Mouse (Mus musculus): ENCODE data around the gene Mpped2.

Mpped2 gene

DNA sequence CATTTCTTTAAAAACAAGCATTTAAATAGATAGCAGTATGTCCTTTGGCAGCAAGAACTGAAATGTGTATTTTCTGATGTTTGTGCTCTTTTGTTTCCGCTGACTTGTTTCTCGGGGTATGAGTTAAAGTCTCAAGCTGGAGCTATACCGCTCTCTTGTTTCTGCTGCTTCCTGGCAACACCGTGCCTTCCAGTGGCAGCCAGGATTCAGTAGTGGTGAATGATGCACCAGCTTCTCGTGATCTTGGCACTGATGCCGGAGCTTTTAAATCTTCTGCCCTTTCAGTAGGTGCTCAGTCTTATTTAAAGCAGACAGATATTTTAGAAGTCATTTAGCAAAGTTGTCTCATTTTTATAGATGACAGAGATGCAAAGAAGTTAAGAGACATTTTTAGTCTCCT lies 53.1 kb downstream of the Mpped2 start:
- DNase-seq (ENCODE audit: low spot score in 2 of 2) = no peak

GRCm38 (mm10) chr2:106746905-106747304 lies 53.8 kb downstream of the Mpped2 start:
- DNase-seq (ENCODE audit: low spot score in 2 of 2) = no peak

DNA sequence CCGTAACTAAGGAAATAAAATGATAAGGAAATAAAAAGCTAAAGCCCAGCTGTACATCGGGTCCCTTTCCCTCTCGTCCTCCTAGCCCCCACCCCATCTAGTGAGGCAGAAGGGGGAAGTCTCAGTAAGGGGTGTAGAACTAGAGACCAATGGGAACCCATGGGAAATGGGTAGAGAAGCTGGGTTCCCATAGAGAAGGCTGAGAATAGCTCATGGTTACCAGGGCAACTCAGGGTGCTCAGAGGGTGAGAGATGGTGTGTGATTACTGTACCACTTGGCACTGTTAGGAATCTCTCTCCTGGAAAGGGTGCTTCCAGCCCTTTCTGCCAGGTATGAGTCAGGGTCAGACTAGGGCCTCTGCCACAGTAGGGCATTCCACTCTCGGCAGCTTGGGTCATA lies 54.3 kb downstream of the Mpped2 start:
- no peak for DNase-seq (ENCODE audit: low spot score in 2 of 2)

DNA sequence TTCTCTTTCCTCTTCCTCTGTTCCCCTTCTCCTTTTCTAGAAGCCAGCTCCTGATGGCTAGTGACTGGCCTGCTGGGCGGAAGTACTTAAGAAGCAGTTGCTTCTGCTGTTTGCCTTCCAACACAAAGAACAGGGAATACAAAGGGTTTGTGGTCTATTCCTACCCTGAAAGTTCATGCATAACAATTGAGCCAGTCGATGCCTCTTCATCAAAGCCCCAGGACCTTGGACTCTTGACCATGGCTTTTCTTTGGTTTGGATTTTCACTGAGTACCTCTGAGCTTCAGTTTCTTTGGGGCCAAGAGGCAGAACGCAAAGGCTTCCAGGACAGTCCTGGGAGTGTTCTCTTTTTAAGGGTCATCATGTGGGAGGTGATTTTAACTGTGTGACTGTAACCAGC lies 57.8 kb downstream of the Mpped2 start:
- DNase-seq (ENCODE audit: low spot score in 2 of 2) = no peak

- no peak for DNase-seq (ENCODE audit: low spot score in 2 of 2)
Observed at GRCm38 (mm10) chr2:106753703-106754102, 60.6 kb downstream of the Mpped2 start.

DNA sequence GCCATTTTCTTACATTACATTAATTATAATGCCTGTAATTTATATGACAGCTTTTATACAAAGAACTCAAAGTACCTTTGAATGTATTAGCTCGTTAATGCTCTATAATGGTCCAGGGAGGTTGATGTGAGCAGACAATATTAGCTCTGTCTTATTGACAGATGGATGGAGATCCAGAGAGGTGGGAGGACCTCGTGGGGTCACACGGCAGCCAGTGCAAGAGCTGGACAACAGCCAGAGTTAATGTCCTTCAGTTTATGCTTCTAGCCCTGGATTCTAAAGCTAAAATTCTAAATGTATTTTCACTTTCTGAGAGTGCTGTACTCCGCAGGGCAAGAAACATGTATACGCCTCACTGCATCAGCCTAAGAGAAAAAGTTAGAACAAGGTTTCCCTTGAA lies 61.6 kb downstream of the Mpped2 start:
- DNase-seq (ENCODE audit: low spot score in 2 of 2) = no peak

DNA sequence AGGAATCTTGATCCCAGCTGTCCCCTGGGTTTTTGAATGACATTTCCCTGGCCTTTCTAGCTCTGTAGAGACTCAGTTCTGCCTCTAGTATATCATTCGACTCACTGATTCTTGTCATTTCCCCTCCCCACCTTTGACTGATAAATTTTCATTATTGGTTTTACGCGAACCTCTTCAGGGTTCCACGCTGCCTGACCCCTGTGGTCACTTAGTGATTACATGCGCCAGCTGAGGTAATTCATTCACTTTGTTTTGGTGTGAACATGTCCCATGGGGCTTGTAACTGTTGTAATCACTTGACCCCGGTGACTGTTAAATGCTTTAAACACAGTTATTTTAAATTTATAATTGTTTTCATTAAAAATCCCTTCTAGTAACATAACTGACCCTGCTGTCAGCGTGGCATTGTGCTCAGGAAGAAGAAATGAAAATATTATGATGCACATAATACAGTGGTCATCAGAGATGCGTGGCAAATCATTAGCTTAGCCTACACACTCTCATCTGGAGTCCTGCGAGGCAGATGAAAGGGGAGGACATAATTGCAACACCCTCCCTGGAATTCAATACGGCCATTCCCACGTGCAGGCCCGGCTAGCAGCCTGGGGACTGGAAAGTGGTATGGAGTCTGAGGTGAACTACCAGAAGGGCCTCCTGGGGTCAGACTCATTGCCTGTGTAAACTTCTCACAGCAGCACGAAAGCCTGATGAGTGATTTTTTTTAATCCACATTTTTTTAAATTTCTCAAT lies 63.5 kb downstream of the Mpped2 start:
- no peak for DNase-seq (ENCODE audit: low spot score in 2 of 2)

GRCm38 (mm10) chr2:106762920-106763319 lies 69.9 kb downstream of the Mpped2 start:
- DNase-seq (ENCODE audit: low spot score in 2 of 2) = no peak

- DNase-seq (ENCODE audit: low spot score in 2 of 2) = no peak
Observed at GRCm38 (mm10) chr2:106769236-106769635, 76.2 kb downstream of the Mpped2 start.

DNA sequence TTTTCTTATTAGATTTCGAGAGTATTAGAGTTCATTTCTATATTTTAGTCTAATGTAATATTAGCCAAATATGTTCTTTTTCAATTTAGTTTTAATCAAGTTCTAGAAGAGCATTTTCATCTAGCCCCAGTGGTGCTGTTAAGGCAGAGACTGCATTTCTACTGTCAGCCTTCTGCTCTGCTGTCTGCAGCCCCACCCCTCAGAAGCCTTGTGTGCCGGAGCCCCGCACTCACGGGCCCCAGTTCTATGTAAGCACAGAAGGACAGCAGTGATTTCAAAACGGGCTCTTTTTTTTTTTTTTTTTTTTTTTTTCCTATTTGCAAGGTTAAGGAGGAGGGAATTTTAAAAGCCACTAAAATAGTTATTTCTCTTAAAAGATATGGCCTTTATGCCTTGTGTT lies 79.6 kb downstream of the Mpped2 start:
- DNase-seq (ENCODE audit: low spot score in 2 of 2) = no peak

DNA sequence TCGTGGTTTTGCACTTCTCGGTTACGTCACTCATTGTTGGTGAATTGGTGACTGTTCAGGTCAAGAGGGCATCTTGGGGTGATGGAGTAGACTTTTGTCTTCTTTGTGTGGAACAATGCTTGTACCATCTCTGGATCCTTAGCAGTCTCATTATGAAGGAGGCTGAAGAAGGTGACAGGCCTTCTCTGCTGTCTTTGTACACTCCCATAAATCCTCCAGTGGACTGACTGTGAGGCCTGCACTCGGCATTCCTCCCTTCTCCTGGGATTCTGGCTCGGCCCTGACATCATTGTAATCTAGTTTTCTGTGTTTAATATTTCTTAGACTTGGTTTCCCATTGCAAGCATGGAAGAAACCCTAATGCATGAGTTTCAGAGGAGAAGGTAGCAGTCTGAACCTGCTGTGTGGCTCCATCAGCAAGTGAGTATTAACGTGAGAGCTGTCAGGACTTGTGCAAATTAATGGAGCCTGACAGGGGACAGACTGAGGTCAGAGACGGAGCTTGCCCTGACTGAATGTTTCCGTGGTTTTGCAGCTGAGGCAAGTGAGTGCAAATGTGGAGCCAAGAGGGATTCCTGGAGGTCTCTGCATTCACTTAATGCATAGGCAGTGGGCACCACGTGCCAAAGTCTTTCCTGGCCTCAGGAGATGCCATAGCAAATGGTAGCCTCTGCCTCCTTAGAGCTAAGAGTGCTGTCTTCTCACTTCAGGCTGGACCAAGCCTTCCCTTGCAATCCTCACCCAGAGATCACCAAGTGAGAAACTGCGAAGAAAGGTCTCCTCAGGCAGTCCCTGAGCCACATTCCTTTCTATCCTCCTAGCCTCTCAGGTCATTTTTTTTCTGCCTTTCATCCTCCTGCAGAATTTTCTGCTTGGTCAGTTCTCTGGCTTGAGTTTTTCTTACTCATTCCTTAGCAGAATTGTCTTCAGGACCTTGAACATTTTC lies 81.5 kb downstream of the Mpped2 start:
- DNase-seq (ENCODE audit: low spot score in 2 of 2) = no peak

GRCm38 (mm10) chr2:106775994-106776393 lies 82.9 kb downstream of the Mpped2 start:
- no peak for DNase-seq (ENCODE audit: low spot score in 2 of 2)

DNA sequence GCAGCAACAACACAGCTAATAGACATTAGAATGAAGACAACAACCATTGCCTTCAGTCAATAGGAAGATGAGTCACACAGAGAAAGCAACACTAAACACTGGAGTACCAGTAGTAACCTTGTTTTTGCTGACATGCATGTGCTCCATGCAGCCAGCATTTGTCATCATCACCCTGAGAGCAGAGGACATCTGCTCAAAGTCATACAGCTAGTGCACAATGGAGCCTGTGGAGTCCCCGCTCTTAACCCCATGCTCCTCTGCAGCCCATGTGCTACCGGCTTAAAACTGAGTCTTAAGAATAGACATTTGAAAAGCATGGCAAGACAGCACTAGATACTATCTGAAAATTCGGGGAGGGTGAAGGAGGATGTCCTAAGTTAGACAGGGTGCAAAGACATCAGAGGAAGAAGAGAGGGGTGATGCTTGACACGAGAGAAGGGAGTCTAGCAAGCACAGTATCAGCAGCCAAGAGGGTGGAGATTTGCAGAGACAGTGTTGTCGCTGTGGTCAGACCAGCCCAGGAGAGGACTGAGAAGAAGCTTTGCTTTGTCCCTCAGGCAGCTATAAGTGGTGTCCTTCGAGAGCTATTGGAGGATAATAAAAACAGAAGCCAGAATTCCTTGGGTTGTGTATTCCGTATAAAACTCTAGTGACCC lies 85.9 kb downstream of the Mpped2 start:
- DNase-seq (ENCODE audit: low spot score in 2 of 2) = no peak

- no peak for DNase-seq (ENCODE audit: low spot score in 2 of 2)
Observed at GRCm38 (mm10) chr2:106781181-106782179, 88.4 kb downstream of the Mpped2 start.

- DNase-seq (ENCODE audit: low spot score in 2 of 2) = no peak
Observed at GRCm38 (mm10) chr2:106783311-106783710, 90.2 kb downstream of the Mpped2 start.

- no peak for DNase-seq (ENCODE audit: low spot score in 2 of 2)
Observed at GRCm38 (mm10) chr2:106788055-106788454, 95.0 kb downstream of the Mpped2 start.

DNA sequence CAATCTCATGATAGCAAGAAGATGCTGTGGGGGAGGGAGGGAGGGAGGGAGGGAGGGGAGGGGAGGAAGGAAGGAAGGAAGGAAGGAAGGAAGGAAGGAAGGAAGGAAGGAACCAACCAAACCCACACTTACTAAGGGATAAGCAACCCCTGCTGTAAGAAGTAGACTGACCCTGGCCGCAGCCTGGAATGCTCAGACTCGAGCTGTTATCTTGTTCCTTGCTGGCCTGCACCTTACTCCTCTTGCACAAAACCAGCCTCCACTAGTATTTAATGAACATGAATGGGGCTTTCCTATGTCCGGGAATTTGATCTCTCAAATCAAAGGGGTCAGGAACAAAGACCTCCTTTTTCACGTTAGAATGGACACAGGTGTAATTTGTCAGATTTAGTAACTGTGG lies 95.5 kb downstream of the Mpped2 start:
- no peak for DNase-seq (ENCODE audit: low spot score in 2 of 2)

DNA sequence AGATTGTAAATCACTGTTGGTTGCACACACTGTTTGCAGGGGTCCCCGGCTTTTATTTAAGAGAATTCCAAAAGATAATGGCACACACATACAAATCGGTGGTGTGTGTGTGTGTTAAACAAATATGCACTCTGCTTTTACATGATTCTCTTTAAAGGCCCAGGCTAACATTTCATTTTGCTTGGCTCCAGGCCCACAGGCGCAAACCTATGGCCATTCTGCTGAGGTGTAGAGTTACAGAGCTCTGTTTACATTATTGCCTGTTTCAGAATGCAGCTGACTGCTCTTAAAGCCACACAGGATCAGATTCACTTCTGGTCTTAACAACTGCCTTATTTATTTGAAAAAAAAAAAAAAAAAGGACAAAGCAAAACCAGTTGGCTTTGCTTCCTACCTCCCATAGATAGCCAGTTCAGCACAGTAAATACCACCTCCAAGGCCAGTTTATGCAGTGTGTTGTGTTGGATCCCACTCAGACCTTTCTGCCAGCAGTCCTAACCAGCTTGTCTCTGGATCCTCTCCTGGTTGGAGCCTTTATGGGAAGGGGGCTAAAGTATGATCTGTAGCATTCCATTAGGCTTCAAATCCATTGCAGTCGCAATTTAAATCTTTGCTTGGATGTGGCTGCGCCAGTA lies 96.7 kb downstream of the Mpped2 start:
- no peak for DNase-seq (ENCODE audit: low spot score in 2 of 2)

DNA sequence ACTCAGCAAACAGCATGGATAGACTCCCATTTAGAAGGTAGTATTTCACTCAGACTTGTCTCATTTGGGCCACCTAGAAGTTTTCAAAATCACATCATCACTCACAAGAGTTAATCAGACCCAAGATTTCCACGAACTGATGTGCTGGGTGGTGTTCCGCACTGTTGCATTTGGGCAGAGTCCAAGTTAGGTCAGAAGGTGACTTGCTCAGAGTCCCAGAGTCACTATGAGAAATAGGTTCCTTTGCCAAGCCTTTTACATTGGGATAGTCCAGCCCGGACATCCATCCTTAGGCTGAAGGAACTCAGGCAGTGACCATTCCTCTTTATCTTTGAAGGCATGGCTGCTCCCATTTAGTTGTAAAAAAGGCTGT lies 97.2 kb downstream of the Mpped2 start:
- DNase-seq (ENCODE audit: low spot score in 2 of 2) = no peak

DNA sequence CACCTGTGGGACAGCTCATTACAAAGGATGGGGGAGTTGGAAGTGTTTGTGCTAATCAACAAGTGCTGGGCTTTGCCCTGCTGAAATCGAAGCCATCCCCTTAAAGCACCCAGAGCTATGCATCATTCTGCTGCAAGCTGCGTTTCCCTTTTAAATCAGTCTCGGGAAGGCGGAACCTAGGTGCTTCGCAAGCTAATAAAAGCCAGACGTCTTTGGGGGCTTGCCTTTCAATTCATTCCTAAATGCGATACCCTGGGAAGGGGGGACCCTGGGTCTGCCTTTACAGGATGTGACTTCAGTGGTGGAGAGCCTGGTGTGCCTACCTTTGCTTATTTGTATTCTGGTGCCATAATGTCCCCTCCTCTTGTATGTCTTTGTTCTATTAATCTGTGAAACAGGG lies 103.2 kb downstream of the Mpped2 start:
- no peak for DNase-seq (ENCODE audit: low spot score in 2 of 2)

- no peak for DNase-seq (ENCODE audit: low spot score in 2 of 2)
Observed at GRCm38 (mm10) chr2:106797855-106798254, 104.8 kb downstream of the Mpped2 start.

Measured in natural killer cell, adult 2 months (primary cell).